Mouse (Mus musculus) spleen, adult 2 months (tissue): Measurements from ENCODE around the gene Pigp.

Source experiments
- CTCF ChIP-seq: fragments of 200-500 bp; IDR thresholded peaks from 2 replicates; pipeline ENCODE4 v1.5.1; 2011; ENCODE audit warnings: mild to moderate bottlenecking, inconsistent platforms; ENCODE audit not compliant: insufficient read depth, insufficient read length, insufficient replicate concordance; ENCODE audit errors: extremely low read depth
- POLR2A ChIP-seq: fragments of 200-500 bp; IDR thresholded peaks from 2 replicates; pipeline ENCODE4 v1.6.1; 2011; ENCODE audit warnings: low read depth, low read length, inconsistent platforms

- TF ChIP-seq POLR2A: no peak
- TF ChIP-seq CTCF: no peak
Measured at GRCm38 (mm10) chr16:94328881-94329867, 42.5 kb downstream of the Pigp start.
